Mouse (Mus musculus) spleen, adult 2 months (tissue): ENCODE results near the gene Acvr2a. TPM values are rescaled to one million over a fixed set of nuclear protein-coding genes. Genes with fewer than 3 reads are reported as not detected.
"Not testable (repeated sequence)": the region's sequence is repeated elsewhere in the genome, so short reads cannot be mapped to it uniquely, and the experiment has no call there.

Source experiments
- DNase-seq, 2 experiments: peaks; one replicate each; pipeline versions ENCODE4 v3.0.0 to v3.0.0-alpha.2; 2012 to 2021; ENCODE audit warnings: low spot score in 2 of 2, low read depth in 1 of 2
- H3K27ac ChIP-seq: fragments of 200-500 bp; 2 replicates; pipeline ENCODE4 v1.5.1; 2012; ENCODE audit warnings: low read length, inconsistent platforms; ENCODE audit not compliant: insufficient read depth
- H3K27me3 ChIP-seq: fragments of 200-500 bp; 2 replicates; pipeline ENCODE4 v1.6.1; 2012; ENCODE audit warnings: mild to moderate bottlenecking, moderate library complexity, low read length, inconsistent platforms; ENCODE audit not compliant: control insufficient read depth, insufficient read depth
- H3K36me3 ChIP-seq: fragments of 200-500 bp; 2 replicates; pipeline ENCODE4 v1.6.1; 2012; ENCODE audit warnings: mild to moderate bottlenecking, low read length, inconsistent platforms; ENCODE audit not compliant: control insufficient read depth, insufficient read depth
- H3K4me1 ChIP-seq: fragments of 200-500 bp; 2 replicates; pipeline ENCODE4 v1.6.1; 2011; ENCODE audit warnings: inconsistent platforms; ENCODE audit not compliant: control insufficient read depth, insufficient read depth, insufficient read length
- H3K4me3 ChIP-seq: fragments of 200-500 bp; 2 replicates; pipeline ENCODE4 v1.5.1; 2011; ENCODE audit warnings: mild to moderate bottlenecking, inconsistent platforms; ENCODE audit not compliant: insufficient read depth, insufficient read length; ENCODE audit errors: extremely low read depth
- CTCF ChIP-seq: fragments of 200-500 bp; IDR thresholded peaks from 2 replicates; pipeline ENCODE4 v1.5.1; 2011; ENCODE audit warnings: mild to moderate bottlenecking, inconsistent platforms; ENCODE audit not compliant: insufficient read depth, insufficient read length, insufficient replicate concordance; ENCODE audit errors: extremely low read depth
- POLR2A ChIP-seq: fragments of 200-500 bp; IDR thresholded peaks from 2 replicates; pipeline ENCODE4 v1.6.1; 2011; ENCODE audit warnings: low read depth, low read length, inconsistent platforms
- WGBS: fragments of 180-500 bp; shearing (Covaris S2); methylation state at CpG from one replicate; pipeline ENCODE4 v1.1.7; 2018; 5-methylcytosine and 5-hydroxymethylcytosine counted together
- polyA plus RNA-seq: library from polyadenylated mRNA; depleted of rRNA; stranded (reverse); fragments of >200 nt; gene quantifications from 2 replicates; pipeline ENCODE4 v1.2.3, GENCODE M21; 2012

The Acvr2a gene
- polyA plus RNA-seq, 1 experiment, result 0.75 TPM

- no peaks in the 10 kb centered on the region for H3K36me3 ChIP-seq
- DNase-seq, result no peak
- TF ChIP-seq POLR2A, result no peak
- no peak for TF ChIP-seq CTCF
- no peaks in the 10 kb centered on the region for H3K27me3 ChIP-seq
- H3K4me3 ChIP-seq, result no peak overlapping the region
- no peak overlapping the region for H3K27ac ChIP-seq
- no peaks in the 10 kb centered on the region for H3K4me1 ChIP-seq
- WGBS, result 82% methylated on average over 2 of the region's 2 CpGs
Observed at GRCm38 (mm10) chr2:48830492-48830891, 16.6 kb downstream of the Acvr2a start.

GRCm38 (mm10) chr2:48832305-48832704 lies 18.4 kb downstream of the Acvr2a start:
- Histone ChIP-seq H3K4me1 (no peaks in the 10 kb centered on the region), H3K36me3 (no peaks in the 10 kb centered on the region), H3K4me3 (no peak overlapping the region), H3K27ac (no peak overlapping the region), H3K27me3 (no peaks in the 10 kb centered on the region)
- 74% methylated on average over 5 of the region's 5 CpGs for WGBS
- TF ChIP-seq CTCF (no peak), POLR2A (no peak)
- no peak for DNase-seq

- WGBS, result 83% methylated on average over 3 of the region's 3 CpGs
- no peak for DNase-seq
- H3K4me1 ChIP-seq, result no peaks in the 10 kb centered on the region
- H3K27ac ChIP-seq, result no peak overlapping the region
- H3K4me3 ChIP-seq, result no peak overlapping the region
- TF ChIP-seq CTCF (no peak), POLR2A (no peak)
- H3K36me3 ChIP-seq, result no peaks in the 10 kb centered on the region
- H3K27me3 ChIP-seq, result no peaks in the 10 kb centered on the region
Observed at GRCm38 (mm10) chr2:48833884-48834450, 20.1 kb downstream of the Acvr2a start.

- TF ChIP-seq POLR2A (no peak), CTCF (no peak)
- no peaks in the 10 kb centered on the region for H3K36me3 ChIP-seq
- DNase-seq, result no peak
- 83% methylated on average over 3 of the region's 3 CpGs for WGBS
- H3K4me1 ChIP-seq, result no peaks in the 10 kb centered on the region
- no peak overlapping the region for H3K4me3 ChIP-seq
- no peak overlapping the region for H3K27ac ChIP-seq
- no peaks in the 10 kb centered on the region for H3K27me3 ChIP-seq
Observed at GRCm38 (mm10) chr2:48841611-48842470, 27.9 kb downstream of the Acvr2a start.

GRCm38 (mm10) chr2:48846689-48847398 lies 32.9 kb downstream of the Acvr2a start:
- DNase-seq, result no peak

GRCm38 (mm10) chr2:48865596-48865995 lies 51.7 kb downstream of the Acvr2a start:
- not testable (repeated sequence) for H3K27me3 ChIP-seq, H3K36me3 ChIP-seq, H3K27ac ChIP-seq, H3K4me1 ChIP-seq, DNase-seq, H3K4me3 ChIP-seq
- 91% methylated on average over 6 of the region's 6 CpGs for WGBS

More at GRCm38 (mm10) chr2:48846689-48847398, 32.9 kb downstream of the Acvr2a start:
- H3K36me3 ChIP-seq, result no peaks in the 10 kb centered on the region
- H3K27me3 ChIP-seq, result no peaks in the 10 kb centered on the region
- no peak overlapping the region for H3K4me3 ChIP-seq
- 64% methylated on average over 2 of the region's 2 CpGs for WGBS
- H3K4me1 ChIP-seq, result no peaks in the 10 kb centered on the region
- no peak overlapping the region for H3K27ac ChIP-seq
- TF ChIP-seq CTCF (no peak), POLR2A (no peak)
